Mouse (Mus musculus) embryo, embryonic 11.5 days (tissue): ENCODE measurements around the gene Tmem35b.
A peak's percentile ranks its signal among the peaks of the same experiment; 100 is the strongest.

Source experiments
- DNase-seq: peaks from one replicate; pipeline ENCODE4 v3.0.0-alpha.2; 2012; ENCODE audit warnings: low read depth, low spot score

The Tmem35b gene

DNA sequence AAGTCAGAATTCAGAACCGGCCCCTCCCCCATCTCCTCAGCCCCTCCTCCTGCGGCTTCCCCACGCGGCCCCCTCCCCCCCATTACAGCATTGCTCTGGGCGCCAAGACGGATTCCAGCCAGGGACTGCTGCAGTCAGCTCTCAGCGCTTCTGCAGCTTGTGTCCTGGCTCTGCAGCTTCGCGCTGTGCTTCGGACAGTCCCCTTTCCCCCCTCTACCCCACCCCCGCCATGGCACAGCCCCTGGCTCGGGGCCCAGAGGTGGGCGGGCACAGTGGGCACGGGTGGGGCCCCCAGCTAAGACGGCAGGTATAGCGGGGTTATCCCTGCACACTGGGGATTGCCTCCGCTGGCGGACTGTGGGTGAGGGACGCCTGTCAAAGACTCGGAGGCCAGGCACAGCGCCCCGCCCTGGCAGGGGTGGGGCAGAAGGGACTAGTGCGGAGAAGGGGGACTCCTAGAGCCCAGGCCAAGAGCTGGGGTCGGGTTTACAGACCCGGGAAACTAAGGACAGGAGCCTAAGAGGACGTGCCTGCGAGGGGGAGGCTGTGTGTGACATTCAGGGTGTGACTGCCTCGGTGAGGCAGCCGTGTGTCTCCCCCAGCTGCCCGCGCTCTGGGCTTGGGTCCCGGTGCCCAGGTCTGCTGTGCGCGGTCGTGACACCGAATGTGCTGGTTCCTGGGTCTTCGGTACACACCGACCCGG, 44.9 kb downstream of the Tmem35b start:
- peak; percentile 26 for DNase-seq

DNA sequence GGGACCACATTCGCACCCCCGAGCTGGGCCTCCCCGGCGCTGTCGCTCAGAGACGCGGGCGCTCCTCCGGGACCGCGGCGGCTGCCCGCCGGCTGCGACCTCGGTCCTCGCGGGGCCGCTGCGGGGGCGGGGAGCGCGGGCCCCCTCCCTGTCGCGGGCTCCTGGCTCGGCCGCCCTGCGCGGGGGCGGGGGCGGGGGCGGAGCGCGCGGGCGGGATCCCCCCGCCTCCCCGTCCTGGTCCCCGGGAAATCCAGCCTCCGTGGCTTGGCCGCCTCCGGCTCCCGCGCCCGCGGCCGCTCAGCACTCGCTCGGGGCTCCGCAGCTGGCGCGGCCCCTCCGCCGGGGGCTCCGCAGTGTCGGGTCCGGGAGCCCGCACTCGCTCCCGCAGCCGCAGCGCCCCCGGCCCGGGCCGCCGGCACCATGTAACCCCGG, 45.4 kb downstream of the Tmem35b start, which contains the start of gene Dlgap3:
Dlgap3 (plus strand) TSS at position 291 of the 432 bp plus-strand sequence.
- no peak for DNase-seq

DNA sequence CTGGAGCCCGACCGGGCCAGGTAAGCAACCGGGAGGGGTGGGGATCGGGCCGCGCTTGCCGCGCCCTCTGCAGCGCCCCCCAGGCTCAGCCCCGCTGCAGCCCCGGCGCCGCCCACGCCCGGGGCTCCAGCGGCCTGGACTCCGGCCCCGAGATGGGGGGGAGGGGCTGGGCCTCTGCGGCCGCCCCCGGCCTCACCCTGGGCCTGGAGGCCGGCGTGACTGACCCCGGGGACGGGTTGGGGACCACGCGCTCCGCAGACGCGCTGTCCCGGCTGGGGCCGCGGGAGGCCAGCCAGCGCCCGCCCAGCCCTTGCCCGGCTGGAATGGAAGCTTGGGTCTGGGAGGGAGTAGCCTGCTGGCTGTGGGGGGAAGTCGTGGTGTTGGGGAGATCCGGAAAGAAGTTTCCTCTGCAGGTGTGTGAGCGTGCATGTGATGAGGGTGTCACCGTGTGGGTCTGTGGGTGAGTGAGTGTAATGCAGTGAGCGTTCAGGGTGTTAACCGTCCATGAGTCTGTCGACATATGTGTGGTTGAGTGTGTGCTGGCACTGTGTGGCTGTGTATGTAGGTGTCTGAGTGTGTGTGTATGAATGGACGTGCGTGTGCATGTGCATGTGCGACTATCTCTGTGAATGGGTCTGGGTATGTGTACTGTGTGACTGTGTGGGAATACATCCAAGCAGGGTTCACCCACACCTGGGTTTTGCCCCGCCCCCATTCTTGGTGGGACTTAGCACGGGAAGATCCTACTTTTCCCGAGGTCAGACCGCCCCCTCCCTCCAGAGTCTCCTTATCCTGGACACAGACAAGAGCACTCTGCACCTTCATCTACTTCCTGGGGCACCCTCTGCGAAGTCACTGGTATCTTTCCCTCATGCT, 46.1 kb downstream of the Tmem35b start:
- peak; percentile 7 for DNase-seq

DNA sequence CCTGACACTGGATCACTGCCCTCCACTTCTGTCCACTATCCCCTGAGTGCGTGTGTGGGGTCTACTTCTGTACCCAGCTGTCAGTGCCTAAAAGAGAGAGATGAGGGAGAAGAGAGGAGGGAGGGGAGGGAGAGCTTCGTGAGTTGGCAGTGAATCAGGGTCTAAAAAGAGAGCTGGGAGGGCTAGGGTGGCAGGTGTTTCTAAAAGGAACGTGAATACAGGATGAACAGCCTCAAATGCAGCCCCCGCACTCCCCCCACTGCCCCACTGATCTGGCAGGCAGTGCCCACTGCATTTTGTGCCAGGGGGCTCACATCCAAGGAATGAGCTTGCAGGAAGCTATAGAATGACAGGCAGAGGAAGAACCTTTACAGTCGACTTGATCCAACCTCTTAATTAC, 47.4 kb downstream of the Tmem35b start:
- DNase-seq, result no peak

DNA sequence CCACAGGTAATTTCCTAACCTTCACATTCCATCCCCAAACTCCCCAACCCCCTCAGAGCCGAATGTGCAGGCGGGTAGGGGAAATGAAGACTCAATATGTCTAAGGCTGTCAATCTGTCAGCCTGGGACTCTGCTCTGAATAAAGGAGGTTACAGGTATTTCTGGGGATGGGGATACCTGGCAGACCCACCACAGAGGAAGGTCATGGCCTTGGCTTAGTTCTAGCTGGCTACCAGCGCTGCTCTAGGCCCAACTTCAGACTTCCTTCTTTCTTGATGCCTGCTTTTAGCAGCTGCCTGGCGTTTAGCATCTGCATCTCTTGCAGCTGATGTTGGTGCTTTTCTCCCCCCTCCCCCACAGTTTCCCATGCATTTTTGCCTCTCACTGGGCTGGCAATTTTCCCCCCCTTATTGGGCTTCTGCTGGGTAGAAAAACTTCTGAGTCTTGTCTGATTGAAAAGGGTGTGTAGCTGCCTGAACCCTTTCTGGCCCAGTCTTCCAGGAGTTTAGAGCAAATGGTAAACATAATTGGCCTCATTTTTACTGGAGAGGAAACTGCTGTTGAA, 47.9 kb downstream of the Tmem35b start:
- DNase-seq, result no peak

DNA sequence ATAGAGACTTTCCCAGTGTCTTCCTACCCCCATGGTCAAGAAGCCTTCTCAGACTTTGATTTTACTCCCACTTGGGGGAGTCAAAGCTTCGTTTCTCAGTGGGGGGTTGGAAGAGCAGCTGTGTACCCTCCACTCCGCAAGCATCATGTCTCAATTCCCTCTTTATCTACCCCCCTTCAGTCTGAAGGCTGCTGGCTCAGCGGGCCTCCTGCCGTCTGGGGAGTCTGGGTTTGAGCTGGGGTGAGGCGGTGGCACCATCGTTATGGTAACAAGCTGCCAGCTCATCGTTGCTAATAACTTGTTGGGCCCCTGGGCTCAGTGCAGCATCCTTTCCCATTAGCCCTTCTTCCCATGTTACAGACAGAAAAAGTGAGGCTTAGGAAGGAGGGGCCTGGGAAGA, 48.6 kb downstream of the Tmem35b start:
- no peak for DNase-seq

DNA sequence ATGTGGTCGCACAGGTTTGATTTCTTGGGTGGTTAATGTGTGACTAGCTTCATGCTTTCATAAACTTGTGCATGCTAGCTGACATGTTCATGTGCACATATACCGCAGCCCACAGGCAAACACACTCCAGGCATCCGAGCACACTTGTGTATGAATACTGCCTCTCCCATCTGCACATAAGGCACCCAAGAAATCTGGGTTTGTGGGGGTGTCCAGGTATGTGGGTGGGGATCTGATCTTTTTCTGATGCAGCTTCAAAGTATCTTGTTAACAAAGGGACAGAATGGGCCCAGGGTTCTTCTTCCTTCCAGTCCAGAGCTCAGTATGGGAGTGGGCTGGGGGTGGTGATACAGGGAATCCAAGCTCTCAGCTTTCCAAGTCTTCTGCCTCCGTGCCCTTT, 49.1 kb downstream of the Tmem35b start:
- DNase-seq, result no peak

DNA sequence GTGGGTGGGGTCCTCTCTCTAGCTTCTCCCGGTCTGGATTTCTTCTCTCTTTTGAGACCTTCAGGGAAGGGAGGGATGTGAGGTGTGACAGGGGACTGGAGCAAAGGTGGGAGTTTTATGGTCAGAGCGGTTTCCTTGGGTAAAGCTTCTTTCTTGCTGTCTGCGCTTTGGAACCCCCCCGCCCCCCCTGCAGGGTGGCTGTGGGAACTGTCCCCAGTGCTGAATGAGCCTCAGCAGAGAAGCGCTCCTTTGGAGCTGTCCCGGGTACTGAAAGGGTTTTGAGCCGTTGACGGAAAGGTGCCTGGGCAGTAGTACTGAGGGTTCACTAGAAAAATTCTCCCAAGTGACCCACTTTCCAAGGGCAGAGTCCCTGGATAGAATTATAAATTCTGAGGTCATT, 50.0 kb downstream of the Tmem35b start:
- DNase-seq, result peak; percentile 73

DNA sequence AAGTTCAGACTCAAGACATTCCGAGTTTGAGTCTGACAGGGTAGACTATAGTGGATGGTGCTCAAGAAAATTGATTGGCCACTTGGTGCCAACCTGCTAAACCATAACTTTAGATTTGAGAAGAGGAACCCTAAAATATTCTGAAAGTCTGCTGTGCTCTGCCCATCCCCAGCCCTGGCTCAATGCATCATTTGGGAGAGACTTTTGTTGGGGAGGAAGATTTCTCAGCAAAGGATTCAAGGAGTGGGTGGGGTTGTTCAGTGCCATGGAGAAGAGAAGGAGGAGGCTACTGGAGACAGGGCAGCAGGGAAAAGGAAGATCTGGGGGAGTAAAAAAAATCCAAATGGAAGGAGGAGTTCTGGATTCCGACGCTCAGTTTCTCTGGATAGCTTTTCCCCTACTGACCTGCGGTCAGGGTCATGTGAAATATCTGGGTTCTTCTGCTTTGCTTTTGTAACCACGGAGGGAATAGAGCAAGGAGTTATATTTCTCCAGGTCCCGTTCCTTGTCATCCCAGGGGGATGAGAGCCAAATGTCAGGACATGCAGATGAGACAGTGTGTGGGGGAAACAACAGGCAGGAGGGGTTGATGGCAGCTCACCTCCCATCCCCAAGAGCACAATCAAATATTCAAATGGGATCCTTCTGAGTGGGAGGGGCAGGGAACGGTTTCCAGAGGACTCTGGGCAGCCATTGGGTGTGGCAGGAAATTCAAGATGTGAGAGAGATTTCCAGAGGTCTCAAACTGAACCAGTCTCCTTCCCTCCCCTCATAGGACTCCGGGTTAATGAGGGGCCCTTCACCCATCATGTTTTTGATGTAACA, 50.8 kb downstream of the Tmem35b start:
- no peak for DNase-seq

DNA sequence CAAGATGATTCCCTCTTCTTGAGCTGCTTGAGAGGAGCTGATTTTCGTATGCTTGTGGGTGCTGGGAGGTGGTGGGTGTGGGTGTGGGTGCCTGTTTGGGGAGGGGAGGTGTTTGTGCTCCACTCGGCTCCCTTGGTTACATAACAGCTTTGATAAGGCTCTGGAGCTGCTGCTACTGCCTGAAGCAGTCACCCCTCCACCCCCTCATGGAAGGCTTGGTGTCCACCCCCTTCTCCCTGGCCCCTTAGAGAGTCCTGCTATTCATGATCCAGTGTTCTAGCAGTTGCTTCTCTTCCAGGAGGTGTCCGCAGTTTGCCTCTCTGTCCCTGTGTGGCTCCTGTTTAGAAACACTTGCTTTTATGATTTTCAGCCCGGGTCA, 51.4 kb downstream of the Tmem35b start:
- no peak for DNase-seq

DNA sequence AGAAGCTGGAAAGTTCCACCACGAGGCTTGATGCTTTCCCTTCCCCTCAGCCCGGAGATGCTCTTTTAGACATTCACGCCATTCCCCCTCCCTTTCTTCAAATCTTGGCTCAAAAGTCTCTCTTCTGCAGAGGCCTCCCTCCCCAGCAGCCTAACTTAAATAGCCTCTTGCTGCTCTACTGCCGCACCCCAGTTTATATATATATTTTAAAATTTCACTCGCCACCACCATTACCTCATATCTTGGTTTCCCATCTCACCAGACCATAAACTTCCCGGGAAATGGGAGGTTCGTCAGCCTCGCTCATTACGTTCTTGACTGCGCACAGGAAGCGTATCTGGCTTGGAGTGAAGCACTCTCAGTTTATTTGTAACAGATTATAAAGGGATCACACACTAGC, 54.5 kb downstream of the Tmem35b start:
- no peak for DNase-seq

DNA sequence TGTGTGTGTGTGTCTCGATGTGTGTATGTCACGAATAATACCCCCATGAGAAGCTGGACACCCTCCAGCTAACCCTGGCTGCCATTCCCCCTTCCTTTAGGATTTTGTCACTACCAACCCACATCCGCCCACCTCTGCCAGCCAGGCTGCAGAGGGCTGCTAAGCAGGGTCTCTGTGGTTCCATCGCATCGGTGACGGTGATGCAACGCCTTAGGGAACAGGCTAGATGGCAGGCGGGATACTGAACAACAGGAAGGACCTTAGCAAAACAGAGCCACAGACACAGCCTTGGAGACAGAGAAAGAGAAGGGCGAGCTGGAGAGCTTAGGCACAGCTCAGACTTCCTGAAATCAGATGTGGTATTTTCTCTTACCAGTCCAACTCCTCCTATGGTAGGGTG, 55.2 kb downstream of the Tmem35b start:
- no peak for DNase-seq
